Mouse (Mus musculus) G1E (cell line): Measurements from ENCODE around the gene Abraxas2.

Experiments
- CTCF ChIP-seq: IDR thresholded peaks from 2 replicates; pipeline ENCODE4 v1.5.1; 2012; ENCODE audit warnings: low read depth, low read length, inconsistent platforms, mixed read lengths
- GATA1 ChIP-seq: IDR thresholded peaks from 2 replicates; pipeline ENCODE4 v1.6.1; 2012; ENCODE audit warnings: borderline replicate concordance, low read length, inconsistent platforms, mixed read lengths
- GATA2 ChIP-seq: IDR thresholded peaks from 2 replicates; pipeline ENCODE4 v1.6.1; 2012; ENCODE audit warnings: low read depth, low read length, inconsistent platforms, borderline replicate concordance
- POLR2AphosphoS5 ChIP-seq: IDR thresholded peaks from 2 replicates; pipeline ENCODE4 v1.6.1; 2012; ENCODE audit warnings: low read depth, low read length, inconsistent platforms; ENCODE audit not compliant: insufficient replicate concordance
- TAL1 ChIP-seq: conservative IDR thresholded peaks from 2 replicates; pipeline ENCODE4 v1.6.1; 2012; ENCODE audit warnings: low read depth, low read length, inconsistent platforms, mixed read lengths

GRCm38 (mm10) chr7:132898234-132898633 lies 39.2 kb downstream of the Abraxas2 start:
- TF ChIP-seq CTCF (peak; percentile 86), GATA1 (no peak), TAL1 (no peak), GATA2 (no peak), POLR2AphosphoS5 (no peak)
